Mouse (Mus musculus) bone marrow, adult 2 months (tissue): Measurements from ENCODE around the gene Amz1. TPM values are rescaled to one million over a fixed set of nuclear protein-coding genes. Genes with fewer than 3 reads are reported as not detected.

Source experiments
- H3K27ac ChIP-seq: fragments of 200-500 bp; 2 replicates; pipeline ENCODE4 v1.5.1; 2012; ENCODE audit warnings: low read depth, mild to moderate bottlenecking, control low read depth, inconsistent platforms, low read length; ENCODE audit not compliant: control insufficient read depth, poor library complexity, insufficient read depth
- H3K4me1 ChIP-seq: fragments of 200-500 bp; 2 replicates; pipeline ENCODE4 v1.6.1; 2011; ENCODE audit warnings: low read length; ENCODE audit not compliant: control insufficient read depth, insufficient read depth
- H3K4me3 ChIP-seq: fragments of 200-500 bp; replicated peaks from 2 replicates; pipeline ENCODE3; 2011; ENCODE audit warnings: mild to moderate bottlenecking, low read depth, low read length, control low read depth; ENCODE audit not compliant: control insufficient read depth
- CTCF ChIP-seq: fragments of 200-500 bp; IDR thresholded peaks from 2 replicates; pipeline ENCODE4 v1.5.1; 2011; ENCODE audit warnings: low read length, control low read depth; ENCODE audit not compliant: control insufficient read depth, insufficient read depth
- POLR2A ChIP-seq: fragments of 200-500 bp; IDR thresholded peaks from 2 replicates; pipeline ENCODE4 v1.6.1; 2011; ENCODE audit warnings: low read depth, mild to moderate bottlenecking, control low read depth, low read length, borderline replicate concordance; ENCODE audit not compliant: control insufficient read depth
- WGBS: fragments of 180-500 bp; shearing (Covaris S2); methylation state at CpG from one replicate; pipeline ENCODE4 v1.1.7; 2018; 5-methylcytosine and 5-hydroxymethylcytosine counted together
- polyA plus RNA-seq: library from polyadenylated mRNA; stranded (reverse); fragments of >200 nt; gene quantifications from 2 replicates; pipeline ENCODE4 v1.2.4, GENCODE M21; 2011; ENCODE audit warnings: low replicate concordance; ENCODE audit not compliant: missing spikeins, insufficient read depth, insufficient read length

Gene Amz1
- polyA plus RNA-seq, 1 experiment, result 2.7 TPM

- Histone ChIP-seq H3K27ac (no peak overlapping the region; the same call in 1 of the 2 replicates), H3K4me3 (no peak overlapping the region), H3K4me1 (peaks cover 9% of the 10 kb centered on the region)
- 30% methylated on average over 2 of the region's 2 CpGs for WGBS
- TF ChIP-seq POLR2A, result no peak
- no peak for TF ChIP-seq CTCF
Observed at GRCm38 (mm10) chr5:140799190-140799589, 75.3 kb downstream of the Amz1 start.

GRCm38 (mm10) chr5:140800288-140800923 lies 76.5 kb downstream of the Amz1 start:
- 83% methylated on average over 6 of the region's 6 CpGs for WGBS
- TF ChIP-seq POLR2A, result no peak
- no peak overlapping the region for H3K4me3 ChIP-seq
- H3K4me1 ChIP-seq, result peaks cover 5% of the 10 kb centered on the region
- H3K27ac ChIP-seq, result no peak overlapping the region

DNA sequence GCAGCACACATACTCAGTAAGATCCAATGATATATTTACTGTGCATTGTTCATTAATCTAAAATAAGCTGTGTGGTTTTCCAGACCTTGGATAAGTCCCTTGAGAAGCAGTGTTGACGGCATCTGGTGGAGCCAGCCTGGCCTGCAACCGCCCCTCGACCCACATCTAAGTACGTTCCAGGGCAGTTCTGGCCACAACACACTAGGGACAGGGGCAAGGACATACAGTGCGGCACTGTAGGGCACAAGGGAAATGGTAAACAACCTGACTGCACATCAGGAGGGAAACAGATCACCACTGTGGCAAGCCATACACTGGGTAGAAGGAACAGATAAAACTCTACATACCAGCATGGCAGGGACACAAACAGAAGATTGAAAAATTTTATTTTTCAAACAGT lies 77.9 kb downstream of the Amz1 start:
- WGBS, result 40% methylated on average over 5 of the region's 5 CpGs
- TF ChIP-seq CTCF, result no peak
- TF ChIP-seq POLR2A, result no peak
- Histone ChIP-seq H3K27ac (no peak overlapping the region), H3K4me3 (no peak overlapping the region), H3K4me1 (peaks cover 5% of the 10 kb centered on the region)

- Histone ChIP-seq H3K4me3 (no peak overlapping the region), H3K4me1 (peaks cover 2% of the 10 kb centered on the region; the same call in 1 of the 2 replicates), H3K27ac (no peak overlapping the region)
- 40% methylated on average over 2 of the region's 2 CpGs for WGBS
- no peak for TF ChIP-seq CTCF
- TF ChIP-seq POLR2A, result no peak
Observed at GRCm38 (mm10) chr5:140806252-140806651, 82.3 kb downstream of the Amz1 start.

GRCm38 (mm10) chr5:140806939-140807338 lies 83.0 kb downstream of the Amz1 start:
- no peak overlapping the region for H3K27ac ChIP-seq
- TF ChIP-seq POLR2A, result no peak
- no peak for TF ChIP-seq CTCF
- H3K4me1 ChIP-seq, result peaks cover 2% of the 10 kb centered on the region; the same call in 1 of the 2 replicates
- WGBS, result 72% methylated on average over 2 of the region's 2 CpGs
- no peak overlapping the region for H3K4me3 ChIP-seq

Other genes starting within 250 kb of the Amz1 start
- gene Chst12, start 218.6 kb upstream of the Amz1 start, polyA plus RNA-seq, result 13.2 and 25.2 TPM in 2 replicates
- not detected in 2 replicates for gene Grifin, start 159.1 kb upstream of the Amz1 start, polyA plus RNA-seq
- 25.9 and 26.5 TPM in 2 replicates for gene Lfng, start 116.8 kb upstream of the Amz1 start, polyA plus RNA-seq
- gene Ttyh3, start 75.1 kb upstream of the Amz1 start, polyA plus RNA-seq, result 20.1 and 34.8 TPM in 2 replicates
- 3.6 and 11.0 TPM in 2 replicates for gene Iqce, start 21.7 kb upstream of the Amz1 start, polyA plus RNA-seq
- gene Brat1, start 19.1 kb upstream of the Amz1 start, polyA plus RNA-seq, result 4.6 and 8.5 TPM in 2 replicates
- 12.3 and 15.8 TPM in 2 replicates for gene Gna12, start 106.3 kb downstream of the Amz1 start, polyA plus RNA-seq